Mouse (Mus musculus) liver, adult 2 months (tissue): ENCODE data around the gene Abcc3. TPM values are rescaled to one million over a fixed set of nuclear protein-coding genes. Genes with fewer than 3 reads are reported as not detected.

Source experiments
- DNase-seq: peaks from one replicate; pipeline ENCODE4 v3.0.0-alpha.2; 2011; ENCODE audit warnings: low read depth, low spot score; ENCODE audit errors: extremely low read depth
- H3K27ac ChIP-seq: fragments of 200-500 bp; replicated peaks from 2 replicates; pipeline ENCODE4 v1.5.1; 2012; ENCODE audit warnings: low read depth, mild to moderate bottlenecking, control low read depth, inconsistent platforms, low read length; ENCODE audit not compliant: insufficient read depth
- H3K27me3 ChIP-seq: fragments of 200-500 bp; 2 replicates; pipeline ENCODE4 v1.6.1; 2012; ENCODE audit warnings: mild to moderate bottlenecking, moderate library complexity, low read length, inconsistent platforms; ENCODE audit not compliant: control insufficient read depth, insufficient read depth
- H3K36me3 ChIP-seq: fragments of 200-500 bp; 2 replicates; pipeline ENCODE4 v1.6.1; 2012; ENCODE audit warnings: low read length, inconsistent platforms; ENCODE audit not compliant: control insufficient read depth, insufficient read depth
- H3K4me1 ChIP-seq: fragments of 200-500 bp; 2 replicates; pipeline ENCODE4 v1.6.1; 2011; ENCODE audit warnings: low read length; ENCODE audit not compliant: control insufficient read depth, insufficient read depth
- H3K4me3 ChIP-seq: fragments of 200-500 bp; 2 replicates; pipeline ENCODE4 v1.5.1; 2011; ENCODE audit warnings: low read depth, mild to moderate bottlenecking, control low read depth, low read length, moderate library complexity; ENCODE audit not compliant: insufficient read depth
- H3K79me2 ChIP-seq: fragments of 200-500 bp; 2 replicates; pipeline ENCODE4 v1.6.1; 2012; ENCODE audit warnings: inconsistent platforms, mild to moderate bottlenecking, low read length, moderate library complexity; ENCODE audit not compliant: control insufficient read depth, insufficient read depth
- H3K9ac ChIP-seq: fragments of 200-500 bp; 2 replicates; pipeline ENCODE4 v1.6.1; 2012; ENCODE audit warnings: low read depth, mild to moderate bottlenecking, control low read depth, inconsistent platforms, low read length
- CTCF ChIP-seq: fragments of 200-500 bp; IDR thresholded peaks from 2 replicates; pipeline ENCODE4 v1.5.1; 2011; ENCODE audit warnings: low read depth, low read length, control low read depth
- POLR2A ChIP-seq: fragments of 200-500 bp; IDR thresholded peaks from 2 replicates; pipeline ENCODE4 v1.6.1; 2011; ENCODE audit warnings: low read length, control low read depth; ENCODE audit not compliant: insufficient read depth; ENCODE audit errors: extremely low read depth
- WGBS: fragments of 180-500 bp; shearing (Covaris S2); methylation state at CpG from one replicate; pipeline ENCODE4 v1.1.7; 2018; 5-methylcytosine and 5-hydroxymethylcytosine counted together
- polyA plus RNA-seq: library from polyadenylated mRNA; depleted of rRNA; stranded (reverse); fragments of >200 nt; gene quantifications from 2 replicates; pipeline ENCODE4 v1.2.3, GENCODE M21; 2012; rRNA removed
- total RNA-seq: library from RNA; depleted of rRNA; stranded (reverse); fragments of >200 nt; gene quantifications from 2 replicates; pipeline ENCODE4 v1.2.3, GENCODE M21; 2014; rRNA removed

Abcc3 gene
- total and polyA plus RNA-seq, 2 experiments: 180 to 292 TPM

- H3K4me1 ChIP-seq: peaks cover 33% of the 10 kb centered on the region
- H3K4me3 ChIP-seq: no peak overlapping the region
- no peaks in the 10 kb centered on the region; the same call in 1 of the 2 replicates for H3K36me3 ChIP-seq
- H3K79me2 ChIP-seq: peaks cover 59% of the 10 kb centered on the region; the same call in 1 of the 2 replicates
- TF ChIP-seq CTCF (no peak), POLR2A (no peak)
- WGBS: 36% methylated on average over 1 of the region's 1 CpGs
- no peak overlapping the region for H3K9ac ChIP-seq
- H3K27ac ChIP-seq: no peak overlapping the region
- H3K27me3 ChIP-seq: no peaks in the 10 kb centered on the region
- DNase-seq: no peak
Measured at GRCm38 (mm10) chr11:94315308-94315707, 77.5 kb downstream of the Abcc3 start.

GRCm38 (mm10) chr11:94314098-94314652 lies 78.6 kb downstream of the Abcc3 start:
- H3K9ac ChIP-seq: no peak overlapping the region
- no peaks in the 10 kb centered on the region for H3K27me3 ChIP-seq
- TF ChIP-seq POLR2A (no peak), CTCF (no peak)
- H3K36me3 ChIP-seq: peaks cover 1% of the 10 kb centered on the region
- peaks cover 28% of the 10 kb centered on the region for H3K4me1 ChIP-seq
- 61% methylated on average over 2 of the region's 2 CpGs for WGBS
- H3K4me3 ChIP-seq: no peak overlapping the region
- DNase-seq: no peak
- no peak overlapping the region for H3K27ac ChIP-seq
- H3K79me2 ChIP-seq: peaks cover 52% of the 10 kb centered on the region; the same call in 1 of the 2 replicates

GRCm38 (mm10) chr11:94312733-94313132 lies 80.1 kb downstream of the Abcc3 start:
- H3K27me3 ChIP-seq: no peaks in the 10 kb centered on the region
- peaks cover 7% of the 10 kb centered on the region for H3K36me3 ChIP-seq
- H3K9ac ChIP-seq: no peak overlapping the region
- no peak for TF ChIP-seq POLR2A
- no peak for TF ChIP-seq CTCF
- no peak overlapping the region for H3K27ac ChIP-seq
- H3K4me3 ChIP-seq: no peak overlapping the region
- WGBS: 89% methylated on average over 1 of the region's 1 CpGs
- H3K4me1 ChIP-seq: peaks cover 21% of the 10 kb centered on the region
- H3K79me2 ChIP-seq: peaks cover 44% of the 10 kb centered on the region; the same call in 1 of the 2 replicates
- DNase-seq: no peak

- H3K27me3 ChIP-seq: no peaks in the 10 kb centered on the region
- no peaks in the 10 kb centered on the region for H3K4me1 ChIP-seq
- H3K79me2 ChIP-seq: no peaks in the 10 kb centered on the region; the same call in 1 of the 2 replicates
- H3K27ac ChIP-seq: no peak overlapping the region
- peaks cover 83% of the 10 kb centered on the region for H3K36me3 ChIP-seq
- TF ChIP-seq POLR2A (no peak), CTCF (no peak)
- H3K4me3 ChIP-seq: no peak overlapping the region
- DNase-seq: no peak
- WGBS: 89% methylated on average over 9 of the region's 9 CpGs
- no peak overlapping the region for H3K9ac ChIP-seq
Measured at GRCm38 (mm10) chr11:94294996-94295845, 97.6 kb downstream of the Abcc3 start.

Other genes with a start within 250 kb of the Abcc3 start
- 39.9 and 50.1 TPM in 2 replicates for gene Tob1, start 181.5 kb downstream of the Abcc3 start, total RNA-seq
- gene Tob1, start 181.5 kb downstream of the Abcc3 start, polyA plus RNA-seq: 47.1 and 72.2 TPM in 2 replicates
- gene Wfikkn2, start 147.0 kb downstream of the Abcc3 start, total RNA-seq: under 0.01 TPM in 1 of 2 replicates, not detected in the other
- 0.04 TPM in 1 of 2 replicates, not detected in the other for gene Wfikkn2, start 147.0 kb downstream of the Abcc3 start, polyA plus RNA-seq
- 0.67 TPM in 1 of 2 replicates, not detected in the other for gene Gm21885, start 111.1 kb downstream of the Abcc3 start, total RNA-seq
- gene Gm21885, start 111.1 kb downstream of the Abcc3 start, polyA plus RNA-seq: 0.16 and 0.49 TPM in 2 replicates
- 17.9 and 20.1 TPM in 2 replicates for gene Luc7l3, start 71.0 kb downstream of the Abcc3 start, total RNA-seq
- gene Luc7l3, start 71.0 kb downstream of the Abcc3 start, polyA plus RNA-seq: 2.5 and 4.6 TPM in 2 replicates
- gene Ankrd40, start 65.0 kb downstream of the Abcc3 start, total RNA-seq: 28.0 and 30.0 TPM in 2 replicates
- gene Ankrd40, start 65.0 kb downstream of the Abcc3 start, polyA plus RNA-seq: 47.6 and 56.5 TPM in 2 replicates
- gene Cacna1g, start 81.2 kb upstream of the Abcc3 start, total RNA-seq: under 0.01 and 0.07 TPM in 2 replicates
- 0.26 and 0.51 TPM in 2 replicates for gene Cacna1g, start 81.2 kb upstream of the Abcc3 start, polyA plus RNA-seq
- gene Spata20, start 93.2 kb upstream of the Abcc3 start, total RNA-seq: not detected in 2 replicates
- gene Spata20, start 93.2 kb upstream of the Abcc3 start, polyA plus RNA-seq: not detected in 2 replicates
- not detected in 2 replicates for gene Epn3, start 107.0 kb upstream of the Abcc3 start, total RNA-seq
- gene Epn3, start 107.0 kb upstream of the Abcc3 start, polyA plus RNA-seq: 0.05 and 0.11 TPM in 2 replicates
- 0.09 TPM in 1 of 2 replicates, not detected in the other for gene Mycbpap, start 128.7 kb upstream of the Abcc3 start, total RNA-seq
- 0.02 and 0.04 TPM in 2 replicates for gene Mycbpap, start 128.7 kb upstream of the Abcc3 start, polyA plus RNA-seq
- gene Rsad1, start 156.3 kb upstream of the Abcc3 start, total RNA-seq: 2.1 and 2.6 TPM in 2 replicates
- 5.7 and 8.0 TPM in 2 replicates for gene Rsad1, start 156.3 kb upstream of the Abcc3 start, polyA plus RNA-seq
- gene Chad, start 172.1 kb upstream of the Abcc3 start, total RNA-seq: not detected in 2 replicates
- not detected in 2 replicates for gene Chad, start 172.1 kb upstream of the Abcc3 start, polyA plus RNA-seq
- gene Acsf2, start 208.9 kb upstream of the Abcc3 start, total RNA-seq: 42.4 and 43.4 TPM in 2 replicates
- 81.9 and 97.8 TPM in 2 replicates for gene Acsf2, start 208.9 kb upstream of the Abcc3 start, polyA plus RNA-seq
- 40.6 and 46.3 TPM in 2 replicates for gene Lrrc59, start 236.8 kb upstream of the Abcc3 start, total RNA-seq
- 41.2 and 43.8 TPM in 2 replicates for gene Lrrc59, start 236.8 kb upstream of the Abcc3 start, polyA plus RNA-seq